Mouse (Mus musculus): ENCODE measurements around the gene B020004J07Rik. TPM values are rescaled to one million over a fixed set of nuclear protein-coding genes. Genes with fewer than 3 reads are reported as not detected.
A peak's percentile ranks its signal among the peaks of the same experiment; 100 is the strongest.
"Not testable (repeated sequence)": the region's sequence is repeated elsewhere in the genome, so short reads cannot be mapped to it uniquely, and the experiment has no call there.

B020004J07Rik gene
- not detected in 2 replicates for total RNA-seq (2014; rRNA removed)
- not detected in 2 replicates for polyA plus RNA-seq (2015; fragmentation: Nextera tagmentation; extraction: Ambion mirVana)

- not testable (repeated sequence) for H3K36me3 ChIP-seq (ENCODE audit: insufficient read depth, low read length)
Observed at GRCm38 (mm10) chr4:101843923-101844322, at the start of gene B020004J07Rik. Gene B020004J07Rik (minus strand): TSS chr4:101844023.

GRCm38 (mm10) chr4:101889377-101889776, 45.6 kb upstream of the B020004J07Rik start:
- DNase-seq (ENCODE audit: low spot score) = no peak
- Histone ChIP-seq H3K9ac (replicated peaks; ENCODE audit: low read length) (no peak overlapping the region), H3K4me2 (ENCODE audit: low read depth, low read length) (no peak overlapping the region), H3K27me3 (ENCODE audit: insufficient read depth, low read length) (no peaks in the 10 kb centered on the region), H3K4me3 (ENCODE audit: low read length) (no peak overlapping the region), H3K36me3 (ENCODE audit: insufficient read depth, low read length) (no peaks in the 10 kb centered on the region), H3K27ac (no peak overlapping the region), H3K9me3 (ENCODE audit: low read length) (no peaks in the 10 kb centered on the region), H3K4me1 (ENCODE audit: insufficient read depth, low read length) (no peaks in the 10 kb centered on the region)
- ATAC-seq = no peak
- no peak for TF ChIP-seq CTCF (IDR thresholded peaks at IDR 0.05; ENCODE audit: low read depth)

More at GRCm38 (mm10) chr4:101843923-101844322, at the start of gene B020004J07Rik:
- ATAC-seq; H3K27ac ChIP-seq; H3K9me3 ChIP-seq (ENCODE audit: low read length); H3K4me3 ChIP-seq (ENCODE audit: low read length); H3K9ac ChIP-seq (replicated peaks; ENCODE audit: low read length); DNase-seq (ENCODE audit: low spot score); H3K4me1 ChIP-seq (ENCODE audit: insufficient read depth, low read length); H3K27me3 ChIP-seq (ENCODE audit: insufficient read depth, low read length); H3K4me2 ChIP-seq (ENCODE audit: low read depth, low read length): not testable (repeated sequence)
- WGBS = 87% methylated on average over 3 of the region's 4 CpGs

GRCm38 (mm10) chr4:101883641-101884040, 39.8 kb upstream of the B020004J07Rik start:
- DNase-seq (ENCODE audit: low spot score) (no peak), ATAC-seq (no peak)
- no peak overlapping the region for H3K4me3 ChIP-seq (ENCODE audit: low read length)
- H3K4me1 ChIP-seq (ENCODE audit: insufficient read depth, low read length) = no peaks in the 10 kb centered on the region
- no peak overlapping the region for H3K4me2 ChIP-seq (ENCODE audit: low read depth, low read length)
- 49% methylated on average over 3 of the region's 3 CpGs for WGBS
- H3K9me3 ChIP-seq (ENCODE audit: low read length) = no peaks in the 10 kb centered on the region
- no peaks in the 10 kb centered on the region for H3K27me3 ChIP-seq (ENCODE audit: insufficient read depth, low read length)
- H3K36me3 ChIP-seq (ENCODE audit: insufficient read depth, low read length) = no peaks in the 10 kb centered on the region
- TF ChIP-seq CTCF (IDR thresholded peaks at IDR 0.05; ENCODE audit: low read depth) = no peak
- H3K27ac ChIP-seq = no peak overlapping the region
- H3K9ac ChIP-seq (replicated peaks; ENCODE audit: low read length) = no peak overlapping the region

GRCm38 (mm10) chr4:101875687-101876086, 31.9 kb upstream of the B020004J07Rik start:
- not testable (repeated sequence) for H3K9me3 ChIP-seq (ENCODE audit: low read length); H3K27ac ChIP-seq; H3K9ac ChIP-seq (replicated peaks; ENCODE audit: low read length); H3K4me2 ChIP-seq (ENCODE audit: low read depth, low read length); H3K4me1 ChIP-seq (ENCODE audit: insufficient read depth, low read length); H3K27me3 ChIP-seq (ENCODE audit: insufficient read depth, low read length); H3K36me3 ChIP-seq (ENCODE audit: insufficient read depth, low read length); ATAC-seq; DNase-seq (ENCODE audit: low spot score); H3K4me3 ChIP-seq (ENCODE audit: low read length)
- 85% methylated on average over 14 of the region's 15 CpGs for WGBS

GRCm38 (mm10) chr4:101872031-101872430, 28.2 kb upstream of the B020004J07Rik start:
- not testable (repeated sequence) for H3K36me3 ChIP-seq (ENCODE audit: insufficient read depth, low read length); H3K4me3 ChIP-seq (ENCODE audit: low read length); H3K27ac ChIP-seq; H3K9ac ChIP-seq (replicated peaks; ENCODE audit: low read length); DNase-seq (ENCODE audit: low spot score); ATAC-seq; H3K4me1 ChIP-seq (ENCODE audit: insufficient read depth, low read length); H3K4me2 ChIP-seq (ENCODE audit: low read depth, low read length); H3K27me3 ChIP-seq (ENCODE audit: insufficient read depth, low read length); H3K9me3 ChIP-seq (ENCODE audit: low read length)
- WGBS = 61% methylated on average over 2 of the region's 2 CpGs

GRCm38 (mm10) chr4:101862289-101862688, 18.5 kb upstream of the B020004J07Rik start:
- DNase-seq (ENCODE audit: low spot score) (no peak), ATAC-seq (no peak)
- Histone ChIP-seq H3K36me3 (ENCODE audit: insufficient read depth, low read length) (no peaks in the 10 kb centered on the region), H3K9ac (replicated peaks; ENCODE audit: low read length) (no peak overlapping the region), H3K4me3 (ENCODE audit: low read length) (no peak overlapping the region), H3K27ac (no peak overlapping the region), H3K9me3 (ENCODE audit: low read length) (no peaks in the 10 kb centered on the region), H3K27me3 (ENCODE audit: insufficient read depth, low read length) (no peaks in the 10 kb centered on the region), H3K4me2 (ENCODE audit: low read depth, low read length) (no peak overlapping the region), H3K4me1 (ENCODE audit: insufficient read depth, low read length) (no peaks in the 10 kb centered on the region)
- WGBS = 92% methylated on average over 6 of the region's 6 CpGs
- no peak for TF ChIP-seq CTCF (IDR thresholded peaks at IDR 0.05; ENCODE audit: low read depth)

- Histone ChIP-seq H3K4me1 (ENCODE audit: insufficient read depth, low read length) (no peaks in the 10 kb centered on the region), H3K4me2 (ENCODE audit: low read depth, low read length) (no peak overlapping the region), H3K9ac (replicated peaks; ENCODE audit: low read length) (no peak overlapping the region), H3K4me3 (ENCODE audit: low read length) (no peak overlapping the region), H3K27me3 (ENCODE audit: insufficient read depth, low read length) (no peaks in the 10 kb centered on the region), H3K9me3 (ENCODE audit: low read length) (no peaks in the 10 kb centered on the region), H3K27ac (no peak overlapping the region), H3K36me3 (ENCODE audit: insufficient read depth, low read length) (no peaks in the 10 kb centered on the region)
- ATAC-seq (peak; percentile 78), DNase-seq (ENCODE audit: low spot score) (peak; percentile 70)
- WGBS = 42% methylated on average over 6 of the region's 6 CpGs
- peak; percentile 74 for TF ChIP-seq CTCF (IDR thresholded peaks at IDR 0.05; ENCODE audit: low read depth)
Observed at GRCm38 (mm10) chr4:101860873-101861272, 17.1 kb upstream of the B020004J07Rik start.
